In genomic region chr16:91461066-91461638, GRCm38 (mm10) we compare ENCODE assay signal across 13 mouse cellular contexts. TPM values are rescaled to one million over a fixed set of nuclear protein-coding genes. Genes with fewer than 3 reads are reported as not detected.
DNase-seq lines count a peak whose midpoint lies in the region; ATAC-seq and TF ChIP-seq lines count a peak whose summit lies in the region.
"Had no signal": no experiment of that assay in that cellular context is flagged by ENCODE, and none has a peak within 500 bp of the region (broad histone marks: within the 10 kb centered on the region; RNA-seq: fewer than 3 reads in every experiment).

No protein-coding gene starts in this region.

- WGBS in heart, embryonic 13.5 days, result 64% methylated on average over 11 of the region's 11 CpGs
- 58% methylated on average over 11 of the region's 11 CpGs for WGBS in heart, embryonic 12.5 days
- 7% methylated on average over 11 of the region's 11 CpGs for WGBS in thymus, adult 2 months
- 39% methylated on average over 11 of the region's 11 CpGs for WGBS in liver, embryonic 12.5 days (ENCODE audit: insufficient replicate concordance)

- no peak for DNase-seq in thymus, adult 2 months
- no peak for DNase-seq in thymus, adult 18-20 months
- DNase-seq in left cerebral cortex, postnatal 4 days, result no peak
- no peak for DNase-seq in urinary bladder, postnatal 14 days (ENCODE audit: low spot score)
- DNase-seq in right cerebral cortex, adult 18-20 months, result no peak
- DNase-seq: cerebellum, adult 18-20 months; right cerebral cortex, postnatal 4 days had no signal

- no peaks in the 10 kb centered on the region for H3K27me3 ChIP-seq in heart, embryonic 13.5 days (replicated peaks)
- H3K27me3 ChIP-seq in heart, embryonic 12.5 days (replicated peaks), result no peaks in the 10 kb centered on the region
- H3K27me3 ChIP-seq in thymus, adult 2 months (ENCODE audit: control insufficient read depth, insufficient read depth, low read length), result no peaks in the 10 kb centered on the region
- no peaks in the 10 kb centered on the region for H3K27me3 ChIP-seq in liver, embryonic 12.5 days (replicated peaks)
- H3K27me3 ChIP-seq: CH12.LX; embryonic facial prominence, embryonic 15.5 days; limb, embryonic 12.5 days had no signal

- no peak overlapping the region for H3K4me3 ChIP-seq in heart, embryonic 13.5 days
- no peak overlapping the region for H3K4me3 ChIP-seq in heart, embryonic 12.5 days
- H3K4me3 ChIP-seq in thymus, adult 2 months (ENCODE audit: control insufficient read depth, insufficient read depth, low read length), result peak overlapping the region; percentile 13; the same call in 1 of the 2 replicates
- H3K4me3 ChIP-seq in liver, embryonic 12.5 days, result peak overlapping the region; percentile 29; the same call in 1 of the 2 replicates
- H3K4me3 ChIP-seq: embryonic facial prominence, embryonic 15.5 days; limb, embryonic 12.5 days had no signal

- no peak for TF ChIP-seq POLR2A in thymus, adult 2 months (IDR thresholded peaks at IDR 0.05; ENCODE audit: control insufficient read depth, extremely low read depth, insufficient read depth, low read length, poor library complexity)

- H3K27ac ChIP-seq in heart, embryonic 13.5 days (replicated peaks), result 0 out of 2 replicates have a peak overlapping the region, but pooled peaks have one; percentile 20
- no peak overlapping the region for H3K27ac ChIP-seq in heart, embryonic 12.5 days (ENCODE audit: poor library complexity, severe bottlenecking)
- H3K27ac ChIP-seq in thymus, adult 2 months (ENCODE audit: control insufficient read depth, insufficient read depth, low read length), result peak overlapping the region; percentile 97
- H3K27ac ChIP-seq in liver, embryonic 12.5 days, result peak overlapping the region; percentile 79
- H3K27ac ChIP-seq: embryonic facial prominence, embryonic 15.5 days had no signal

- no peaks in the 10 kb centered on the region for H3K36me3 ChIP-seq in heart, embryonic 13.5 days
- H3K36me3 ChIP-seq in heart, embryonic 12.5 days, result no peaks in the 10 kb centered on the region
- H3K36me3 ChIP-seq in thymus, adult 2 months (ENCODE audit: control insufficient read depth, insufficient read depth, low read length), result no peaks in the 10 kb centered on the region
- no peaks in the 10 kb centered on the region for H3K36me3 ChIP-seq in liver, embryonic 12.5 days
- H3K36me3 ChIP-seq: embryonic facial prominence, embryonic 15.5 days; limb, embryonic 12.5 days had no signal

- H3K4me2 ChIP-seq in heart, embryonic 13.5 days, result peak overlapping the region; percentile 28; the same call in 1 of the 2 replicates
- no peak overlapping the region for H3K4me2 ChIP-seq in heart, embryonic 12.5 days
- H3K4me2 ChIP-seq in liver, embryonic 12.5 days, result peak overlapping the region; percentile 51
- H3K4me2 ChIP-seq: embryonic facial prominence, embryonic 15.5 days; limb, embryonic 12.5 days had no signal

- H3K9me3 ChIP-seq in heart, embryonic 13.5 days, result no peaks in the 10 kb centered on the region
- no peaks in the 10 kb centered on the region; the same call in 1 of the 2 replicates for H3K9me3 ChIP-seq in heart, embryonic 12.5 days (replicated peaks)
- 0 out of 2 replicates have a peak, but pooled peaks cover 3% of the 10 kb centered on the region for H3K9me3 ChIP-seq in liver, embryonic 12.5 days (replicated peaks)
- H3K9me3 ChIP-seq: embryonic facial prominence, embryonic 15.5 days; limb, embryonic 12.5 days had no signal

- ATAC-seq in heart, embryonic 13.5 days (ENCODE audit: extremely low read depth, insufficient number of reproducible peaks, low FRiP score, low TSS enrichment), result no peak
- ATAC-seq in heart, embryonic 12.5 days (ENCODE audit: insufficient number of reproducible peaks, low FRiP score), result no peak
- ATAC-seq in liver, embryonic 12.5 days, result no peak

- no peak for TF ChIP-seq CTCF in thymus, adult 2 months (IDR thresholded peaks at IDR 0.05; ENCODE audit: borderline replicate concordance, control insufficient read depth, extremely low read depth, insufficient read depth, low read length, poor library complexity)

- intact Hi-C loops in left cerebral cortex, postnatal 4 days (cut with DNase I), result no loop called here

- no peak overlapping the region for H3K9ac ChIP-seq in heart, embryonic 13.5 days
- H3K9ac ChIP-seq in heart, embryonic 12.5 days, result no peak overlapping the region
- H3K9ac ChIP-seq in liver, embryonic 12.5 days, result peak overlapping the region; percentile 42; the same call in 1 of the 2 replicates
- H3K9ac ChIP-seq: embryonic facial prominence, embryonic 15.5 days; limb, embryonic 12.5 days had no signal

- peaks cover 30% of the 10 kb centered on the region for H3K4me1 ChIP-seq in heart, embryonic 13.5 days
- H3K4me1 ChIP-seq in heart, embryonic 12.5 days (replicated peaks), result peaks cover 22% of the 10 kb centered on the region
- peaks cover 51% of the 10 kb centered on the region for H3K4me1 ChIP-seq in thymus, adult 2 months (replicated peaks; ENCODE audit: control insufficient read depth, insufficient read depth, low read length)
- peaks cover 65% of the 10 kb centered on the region for H3K4me1 ChIP-seq in liver, embryonic 12.5 days

RNA-seq across cellular contexts. Expression of gene Ifnar1, which starts 23.9 kb away (rescaled TPM):
- 33.1 and 37.9 TPM in 2 replicates for polyA plus RNA-seq in heart, embryonic 13.5 days (2015; fragmentation: Nextera tagmentation; extraction: Ambion mirVana)
- 40.0 and 40.1 TPM in 2 replicates for polyA plus RNA-seq in heart, embryonic 12.5 days (2016; fragmentation: Nextera tagmentation; extraction: Ambion mirVana)
- 47.0 and 49.1 TPM in 2 replicates for polyA plus RNA-seq in thymus, adult 2 months (2012; rRNA removed)
- 24.5 and 27.8 TPM in 2 replicates for polyA plus RNA-seq in liver, embryonic 12.5 days (2016; fragmentation: Nextera tagmentation; extraction: Ambion mirVana)
- 10 to 100 TPM; 83.8 to 92.7 TPM for total RNA-seq in left cerebral cortex, postnatal 4 days (2021)

RNA-seq across cellular contexts. Expression of gene Il10rb, which starts 55.2 kb away (rescaled TPM):
- 44.8 and 48.9 TPM in 2 replicates for polyA plus RNA-seq in heart, embryonic 13.5 days (2015; fragmentation: Nextera tagmentation; extraction: Ambion mirVana)
- 40.1 and 42.6 TPM in 2 replicates for polyA plus RNA-seq in heart, embryonic 12.5 days (2016; fragmentation: Nextera tagmentation; extraction: Ambion mirVana)
- polyA plus RNA-seq in thymus, adult 2 months (2012; rRNA removed), result 28.5 and 35.6 TPM in 2 replicates
- 26.0 and 27.0 TPM in 2 replicates for polyA plus RNA-seq in liver, embryonic 12.5 days (2016; fragmentation: Nextera tagmentation; extraction: Ambion mirVana)
- total RNA-seq in left cerebral cortex, postnatal 4 days (2021), result 1 to 10 TPM; 7.0 to 7.8 TPM

Comparison
In these comparisons a context has a peak if more than half of its experiments do, and no peak if none do; other contexts are left out.
1. H3K4me3 ChIP-seq: peak in thymus, adult 2 months (single experiment) and liver, embryonic 12.5 days (single experiment); none in heart, embryonic 13.5 days (single experiment) and heart, embryonic 12.5 days (single experiment).